Mouse (Mus musculus) myocyte (in vitro differentiated cells): ENCODE measurements at regions not wholly inside any gene's neighbourhood (a gene's known extent, or its start where the extent isn't known, plus 50 kb on each side); places are given as distances from the start of the nearest gene placed in this dataset.

Experiments used
- E2F4 ChIP-seq: IDR thresholded peaks from one replicate; pipeline ENCODE4 v1.6.1; 2011; ENCODE audit warnings: mild to moderate bottlenecking, control low read depth, moderate library complexity; ENCODE audit not compliant: insufficient read depth
- MAX ChIP-seq: IDR thresholded peaks from one replicate; pipeline ENCODE4 v1.6.1; 2011; ENCODE audit warnings: low read depth, mild to moderate bottlenecking, control low read depth
- MYOD1 ChIP-seq, 3 experiments: IDR thresholded peaks; one replicate each; pipeline ENCODE4 v1.6.1; 2011; ENCODE audit warnings: control low read depth in 2 of 3, low read depth in 2 of 3, mild to moderate bottlenecking in 2 of 3, moderate library complexity in 1 of 3; ENCODE audit not compliant: insufficient read length in 2 of 3, control insufficient read depth in 1 of 3
- MYOG ChIP-seq, 3 experiments: IDR thresholded peaks; one replicate each; pipeline ENCODE4 v1.6.1; 2011; ENCODE audit warnings: control low read depth in 2 of 3, low read depth in 2 of 3, mild to moderate bottlenecking in 2 of 3; ENCODE audit not compliant: insufficient read length in 2 of 3, control insufficient read depth in 1 of 3, insufficient read depth in 1 of 3
- POLR2A ChIP-seq: IDR thresholded peaks from one replicate; pipeline ENCODE4 v1.6.1; 2011; ENCODE audit warnings: low read depth, mild to moderate bottlenecking, control low read depth, moderate library complexity; ENCODE audit not compliant: insufficient read length
- USF1 ChIP-seq: IDR thresholded peaks from one replicate; pipeline ENCODE4 v1.6.1; 2011; ENCODE audit warnings: low read depth, mild to moderate bottlenecking, control low read depth, moderate library complexity

- TF ChIP-seq MAX, result no peak
- TF ChIP-seq POLR2A, result no peak
- no peak for TF ChIP-seq E2F4
- no peak for TF ChIP-seq MYOG (IDR thresholded peaks at IDR 0.05; ENCODE audit: control insufficient read depth in 1 of 3, insufficient read depth in 1 of 3, insufficient read length in 2 of 3, low read depth in 2 of 3)
- TF ChIP-seq USF1, result no peak
- TF ChIP-seq MYOD1 (IDR thresholded peaks at IDR 0.05; ENCODE audit: control insufficient read depth in 1 of 3, insufficient read length in 2 of 3, low read depth in 2 of 3), result no peak
Observed at GRCm38 (mm10) chr5:118394051-118394450, 149.0 kb downstream of the 2410131K14Rik start.
